Mouse (Mus musculus): ENCODE results near the gene Mertk. TPM values are rescaled to one million over a fixed set of nuclear protein-coding genes. Genes with fewer than 3 reads are reported as not detected.

Gene Mertk
- polyA plus RNA-seq, 1 experiment from 2014 or later = 2.2 TPM

DNA sequence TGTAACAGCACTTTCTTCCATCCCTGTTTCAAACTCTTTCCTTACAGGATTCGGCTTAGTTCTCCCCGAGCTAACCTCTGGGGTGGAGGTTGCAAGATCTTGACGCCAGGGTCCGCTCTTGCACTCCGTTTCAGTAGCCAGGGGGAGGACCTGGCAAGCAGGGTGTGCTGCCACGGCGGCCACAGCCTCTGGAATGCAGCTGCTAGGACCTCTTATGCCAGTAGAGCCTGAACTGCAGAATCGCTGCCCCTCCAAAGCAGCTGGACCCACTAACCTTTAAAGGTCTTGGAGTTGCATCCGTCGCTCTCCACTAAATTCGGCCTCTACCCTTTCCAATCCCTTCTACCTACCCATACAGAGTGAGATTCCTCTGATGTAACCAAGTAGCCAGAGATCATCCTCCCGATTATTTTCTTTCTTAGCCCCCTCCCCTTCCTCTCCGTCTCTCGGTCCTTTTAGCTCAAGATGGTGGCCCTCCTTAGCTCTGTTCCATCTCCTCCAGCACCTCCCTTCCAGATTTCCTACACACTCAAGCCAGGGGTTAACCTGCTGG lies 540 bp upstream of the Mertk start:
- Histone ChIP-seq H3K9ac (replicated peaks) (peak overlapping the region; percentile 53), H3K4me2 (peak overlapping the region; percentile 96), H3K27me3 (replicated peaks) (peaks cover 26% of the 10 kb centered on the region), H3K4me1 (peaks cover 19% of the 10 kb centered on the region), H3K36me3 (no peaks in the 10 kb centered on the region), H3K4me3 (replicated peaks) (peak overlapping the region; percentile 46), H3K27ac (replicated peaks) (peak overlapping the region; percentile 79), H3K9me3 (replicated peaks) (no peaks in the 10 kb centered on the region)
- peak; percentile 91 for ATAC-seq (ENCODE audit: low FRiP score)
- 1% methylated on average over 14 of the region's 14 CpGs for WGBS

DNA sequence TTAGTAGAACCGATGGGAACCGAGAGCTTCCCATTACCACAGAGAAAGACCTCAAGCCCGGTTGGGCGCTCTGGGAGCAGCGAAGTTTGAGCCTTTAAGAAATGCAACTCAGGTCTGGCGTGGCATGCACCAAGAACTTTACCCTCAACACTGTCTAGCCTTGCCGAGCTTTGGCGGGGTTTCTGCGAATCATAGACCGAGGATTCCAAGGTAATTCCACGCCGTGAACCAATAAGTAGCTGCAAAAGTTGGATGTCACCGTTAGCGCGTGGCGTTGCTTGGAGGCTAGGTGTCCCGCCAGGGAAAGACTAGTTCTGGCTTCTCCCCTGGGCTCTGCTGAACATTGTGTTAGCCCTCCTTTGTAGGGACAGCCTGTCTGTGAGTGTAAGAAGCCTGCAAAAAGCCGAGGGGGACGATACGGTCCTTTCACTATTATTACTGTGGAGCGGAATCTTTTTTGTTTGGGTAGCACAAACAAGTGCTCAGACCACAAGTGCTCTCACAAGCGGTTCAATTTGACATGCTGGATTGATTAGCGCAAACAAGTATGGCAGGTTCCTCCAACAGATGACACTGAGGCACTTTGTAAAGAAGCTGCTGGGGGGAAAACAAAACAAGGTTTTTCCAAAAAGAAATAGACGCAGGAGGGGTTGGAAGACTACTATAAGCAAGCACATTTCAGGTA lies 587 bp downstream of the Mertk start:
- no peaks in the 10 kb centered on the region for H3K9me3 ChIP-seq (replicated peaks)
- H3K4me1 ChIP-seq = peaks cover 19% of the 10 kb centered on the region
- H3K9ac ChIP-seq (replicated peaks) = peak overlapping the region; percentile 53
- peaks cover 26% of the 10 kb centered on the region for H3K27me3 ChIP-seq (replicated peaks)
- WGBS = 1% methylated on average over 24 of the region's 24 CpGs
- peak overlapping the region; percentile 51; the same call in 1 of the 2 replicates for H3K27ac ChIP-seq (replicated peaks)
- peak overlapping the region; percentile 46 for H3K4me3 ChIP-seq (replicated peaks)
- ATAC-seq (ENCODE audit: low FRiP score) = no peak; the same call in 1 of the 2 replicates
- H3K36me3 ChIP-seq = no peaks in the 10 kb centered on the region
- H3K4me2 ChIP-seq = peak overlapping the region; percentile 96

DNA sequence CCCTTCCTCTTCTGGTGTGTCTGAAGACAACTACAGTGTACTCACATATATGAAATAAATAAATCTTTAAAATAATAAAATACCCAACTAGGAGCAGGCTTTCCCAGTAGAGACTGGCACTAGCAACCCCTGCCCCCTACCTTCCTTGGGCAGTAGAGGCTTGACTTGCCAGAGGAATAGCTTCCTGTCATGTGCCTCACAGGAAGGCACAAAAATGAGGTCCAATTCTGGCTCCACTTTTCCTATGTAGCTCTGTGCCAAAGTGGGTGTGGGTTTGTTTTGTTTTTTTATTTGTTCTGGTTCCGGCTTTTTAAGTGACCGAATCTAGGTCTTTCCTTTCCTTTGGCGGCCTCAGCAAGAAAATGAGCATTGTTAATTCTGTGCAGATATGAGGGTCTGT lies 5.7 kb downstream of the Mertk start:
- Histone ChIP-seq H3K9ac (replicated peaks) (no peak overlapping the region), H3K4me3 (replicated peaks) (no peak overlapping the region), H3K4me2 (no peak overlapping the region), H3K4me1 (no peaks in the 10 kb centered on the region), H3K9me3 (replicated peaks) (no peaks in the 10 kb centered on the region), H3K27ac (replicated peaks) (no peak overlapping the region), H3K27me3 (replicated peaks) (peaks cover 7% of the 10 kb centered on the region; the same call in 1 of the 2 replicates), H3K36me3 (no peaks in the 10 kb centered on the region)
- ATAC-seq (ENCODE audit: low FRiP score) = no peak
- WGBS = 83% methylated on average over 3 of the region's 3 CpGs

DNA sequence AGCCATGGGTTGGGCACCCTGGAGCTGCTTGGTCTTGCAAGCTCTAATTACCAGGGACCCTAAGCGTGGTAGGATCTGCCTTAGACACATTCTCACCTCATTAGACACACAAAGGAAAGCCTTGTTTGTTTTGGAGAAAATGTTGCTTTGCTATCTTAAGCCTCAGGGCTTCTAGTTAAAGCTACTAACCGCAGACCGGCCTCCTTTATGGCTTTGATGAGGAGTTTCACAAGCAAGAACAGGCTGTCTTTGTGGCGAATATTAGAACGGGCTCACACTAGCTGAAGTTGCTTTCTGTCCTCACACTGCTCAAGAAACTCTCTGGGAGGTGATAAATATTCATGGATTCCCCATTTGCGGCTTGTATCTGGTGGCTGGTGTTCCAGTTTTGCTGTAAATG lies 10.5 kb downstream of the Mertk start:
- Histone ChIP-seq H3K4me2 (no peak overlapping the region), H3K27ac (replicated peaks) (no peak overlapping the region), H3K9ac (replicated peaks) (no peak overlapping the region), H3K27me3 (replicated peaks) (no peaks in the 10 kb centered on the region), H3K4me1 (peaks cover 9% of the 10 kb centered on the region; the same call in 1 of the 2 replicates), H3K9me3 (replicated peaks) (no peaks in the 10 kb centered on the region), H3K36me3 (no peaks in the 10 kb centered on the region), H3K4me3 (replicated peaks) (no peak overlapping the region)
- WGBS = 38% methylated on average over 6 of the region's 6 CpGs
- ATAC-seq (ENCODE audit: low FRiP score) = no peak

DNA sequence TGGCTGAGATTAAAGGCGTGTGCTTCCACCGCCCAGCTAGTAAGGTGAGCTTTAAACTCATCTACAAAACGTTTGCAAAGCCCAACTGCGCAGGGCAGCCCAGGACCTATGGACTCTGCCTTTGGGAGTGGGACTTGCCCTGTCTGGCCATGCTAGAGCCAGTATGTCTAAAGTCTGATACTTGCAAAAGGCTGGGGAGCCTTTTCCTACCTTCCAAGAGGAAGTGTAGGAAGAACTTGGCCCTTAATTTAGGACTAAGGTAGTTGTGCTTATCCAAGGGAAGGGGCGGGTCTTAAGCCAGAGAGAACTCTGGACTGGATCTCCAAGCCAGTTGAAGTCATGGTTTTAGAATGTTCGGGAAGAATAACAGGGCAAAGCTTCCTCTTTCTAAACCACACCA lies 11.9 kb downstream of the Mertk start:
- WGBS = 62% methylated on average over 6 of the region's 6 CpGs
- Histone ChIP-seq H3K4me2 (no peak overlapping the region), H3K9me3 (replicated peaks) (no peaks in the 10 kb centered on the region), H3K36me3 (no peaks in the 10 kb centered on the region), H3K27me3 (replicated peaks) (no peaks in the 10 kb centered on the region), H3K4me1 (peaks cover 15% of the 10 kb centered on the region; the same call in 1 of the 2 replicates), H3K27ac (replicated peaks) (no peak overlapping the region), H3K4me3 (replicated peaks) (no peak overlapping the region), H3K9ac (replicated peaks) (no peak overlapping the region)
- ATAC-seq (ENCODE audit: low FRiP score) = no peak

DNA sequence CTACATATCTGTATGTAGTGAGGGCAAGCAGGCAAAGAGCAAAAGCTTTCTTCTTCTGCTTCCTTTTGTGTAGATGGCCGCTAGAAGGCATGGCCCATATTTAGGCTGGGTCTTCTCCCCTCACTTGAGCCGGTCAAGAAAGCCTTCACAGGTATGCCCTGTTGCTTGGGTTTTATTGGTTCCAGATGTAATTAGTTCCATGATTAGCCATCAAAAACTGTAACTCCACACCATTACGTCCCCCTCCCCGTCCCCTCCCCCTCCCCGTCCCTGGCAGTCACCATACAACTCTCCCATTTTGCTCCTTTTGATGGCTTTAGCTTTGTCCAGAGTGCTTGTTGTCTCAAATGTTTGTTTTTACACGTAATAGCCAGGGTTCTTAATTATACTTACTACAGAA lies 14.2 kb downstream of the Mertk start:
- WGBS = 78% methylated on average over 6 of the region's 6 CpGs
- no peaks in the 10 kb centered on the region for H3K27me3 ChIP-seq (replicated peaks)
- peaks cover 15% of the 10 kb centered on the region; the same call in 1 of the 2 replicates for H3K4me1 ChIP-seq
- no peak overlapping the region for H3K4me2 ChIP-seq
- no peak overlapping the region for H3K27ac ChIP-seq (replicated peaks)
- no peaks in the 10 kb centered on the region for H3K36me3 ChIP-seq
- no peak overlapping the region for H3K4me3 ChIP-seq (replicated peaks)
- ATAC-seq (ENCODE audit: low FRiP score) = no peak
- H3K9ac ChIP-seq (replicated peaks) = no peak overlapping the region
- no peaks in the 10 kb centered on the region for H3K9me3 ChIP-seq (replicated peaks)

DNA sequence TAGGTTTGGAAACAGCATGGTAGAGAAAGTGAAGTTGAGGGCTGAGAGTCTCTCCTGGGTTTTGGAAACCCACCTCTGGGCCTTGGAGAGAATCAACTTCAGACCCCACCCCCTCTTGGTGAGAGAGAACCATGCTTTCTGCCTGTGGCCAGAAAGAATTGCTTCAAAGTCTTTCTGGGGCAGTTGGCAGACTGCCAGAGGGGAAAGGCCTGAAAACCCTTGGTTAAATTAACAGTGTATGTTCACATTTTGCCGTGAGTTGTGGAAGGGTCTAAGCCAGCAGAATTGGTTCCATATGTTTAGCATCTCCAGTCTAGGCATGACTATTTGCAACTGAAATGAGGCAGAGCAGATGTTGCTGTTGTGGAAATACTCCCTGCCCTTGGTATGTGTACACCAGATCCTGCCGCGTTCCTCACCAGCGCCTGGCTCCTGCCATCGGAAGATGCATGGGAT lies 14.8 kb downstream of the Mertk start:
- WGBS = 55% methylated on average over 5 of the region's 5 CpGs
- no peaks in the 10 kb centered on the region for H3K36me3 ChIP-seq
- peak overlapping the region; percentile 35 for H3K27ac ChIP-seq (replicated peaks)
- H3K9ac ChIP-seq (replicated peaks) = no peak overlapping the region
- no peaks in the 10 kb centered on the region for H3K27me3 ChIP-seq (replicated peaks)
- peaks cover 15% of the 10 kb centered on the region; the same call in 1 of the 2 replicates for H3K4me1 ChIP-seq
- H3K4me2 ChIP-seq = no peak overlapping the region
- H3K9me3 ChIP-seq (replicated peaks) = no peaks in the 10 kb centered on the region
- ATAC-seq (ENCODE audit: low FRiP score) = no peak
- no peak overlapping the region for H3K4me3 ChIP-seq (replicated peaks)

DNA sequence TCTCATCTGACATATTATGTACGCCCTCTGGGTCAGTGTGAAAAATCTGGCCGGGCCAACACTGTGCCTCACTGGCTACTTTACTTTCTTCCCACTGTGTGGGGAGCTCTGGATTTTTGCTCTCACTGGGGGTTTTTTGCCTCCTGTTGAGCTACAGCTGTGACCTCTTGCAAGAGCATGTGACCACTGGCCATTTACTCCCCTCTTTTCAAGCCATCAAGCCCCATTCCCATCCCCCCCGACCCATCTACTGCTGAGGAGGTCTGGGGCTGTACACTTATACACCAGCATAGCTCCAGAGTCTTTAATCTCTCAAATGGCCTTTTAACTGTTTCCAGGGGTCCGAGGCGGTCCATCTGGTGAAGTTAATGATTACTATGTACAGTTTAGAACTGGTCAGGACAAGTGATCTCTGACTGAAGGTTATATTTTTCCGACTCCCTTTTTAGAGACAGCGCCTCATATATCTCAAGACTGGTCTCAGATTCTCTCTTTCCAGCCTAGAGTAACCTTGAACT lies 16.0 kb downstream of the Mertk start:
- no peak overlapping the region for H3K9ac ChIP-seq (replicated peaks)
- no peak overlapping the region for H3K27ac ChIP-seq (replicated peaks)
- no peaks in the 10 kb centered on the region for H3K9me3 ChIP-seq (replicated peaks)
- no peaks in the 10 kb centered on the region for H3K36me3 ChIP-seq
- H3K4me1 ChIP-seq = peaks cover 15% of the 10 kb centered on the region; the same call in 1 of the 2 replicates
- WGBS = 61% methylated on average over 7 of the region's 7 CpGs
- no peaks in the 10 kb centered on the region for H3K27me3 ChIP-seq (replicated peaks)
- no peak for ATAC-seq (ENCODE audit: low FRiP score)
- H3K4me3 ChIP-seq (replicated peaks) = no peak overlapping the region
- H3K4me2 ChIP-seq = no peak overlapping the region

DNA sequence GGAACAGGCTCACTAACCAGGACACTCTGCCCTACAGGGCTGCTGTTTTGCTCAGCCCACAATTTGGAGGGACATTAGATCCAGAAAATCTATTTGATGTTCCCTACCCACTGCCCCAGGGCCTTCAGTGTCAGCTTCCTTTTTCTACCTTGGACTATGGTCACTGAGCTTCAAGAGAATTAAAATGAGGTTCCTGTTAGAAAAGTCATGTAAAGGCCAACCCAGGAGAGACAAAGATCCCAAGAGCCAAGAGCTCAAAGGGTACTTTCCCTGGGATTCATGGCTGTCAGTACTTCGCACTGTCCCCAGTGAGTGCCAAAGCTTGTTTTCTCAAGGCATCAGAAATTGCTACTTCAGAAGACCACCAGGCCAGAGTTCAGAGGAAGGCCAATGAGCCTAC lies 17.2 kb downstream of the Mertk start:
- no peaks in the 10 kb centered on the region for H3K36me3 ChIP-seq
- no peak overlapping the region for H3K4me3 ChIP-seq (replicated peaks)
- WGBS = 94% methylated on average over 1 of the region's 1 CpGs
- H3K4me1 ChIP-seq = peaks cover 15% of the 10 kb centered on the region; the same call in 1 of the 2 replicates
- ATAC-seq (ENCODE audit: low FRiP score) = no peak
- H3K9ac ChIP-seq (replicated peaks) = no peak overlapping the region
- no peaks in the 10 kb centered on the region for H3K27me3 ChIP-seq (replicated peaks)
- no peak overlapping the region for H3K4me2 ChIP-seq
- no peak overlapping the region for H3K27ac ChIP-seq (replicated peaks)
- H3K9me3 ChIP-seq (replicated peaks) = no peaks in the 10 kb centered on the region

DNA sequence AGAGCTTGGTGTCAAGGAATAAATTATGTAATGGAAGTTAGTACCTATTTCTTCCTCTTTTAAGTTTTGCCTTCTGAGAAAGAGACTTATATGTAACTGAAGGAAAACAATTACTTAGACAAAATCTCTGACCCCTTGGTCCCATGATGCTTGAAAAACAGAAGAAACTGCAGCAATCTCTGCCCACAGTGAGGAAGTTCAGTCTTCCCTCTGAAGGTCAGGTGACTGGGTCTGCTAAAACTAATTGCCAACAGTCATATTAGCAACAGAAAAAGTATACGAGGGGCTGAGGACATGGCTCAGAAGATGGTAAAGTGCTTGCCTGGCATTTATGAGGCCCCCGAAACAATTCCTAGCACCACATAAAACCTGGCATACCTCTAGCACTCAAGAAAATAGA lies 20.6 kb downstream of the Mertk start:
- no peak overlapping the region for H3K27ac ChIP-seq (replicated peaks)
- H3K4me3 ChIP-seq (replicated peaks) = no peak overlapping the region
- H3K4me1 ChIP-seq = 0 out of 2 replicates have a peak, but pooled peaks cover 5% of the 10 kb centered on the region
- no peak overlapping the region for H3K4me2 ChIP-seq
- no peak overlapping the region for H3K9ac ChIP-seq (replicated peaks)
- no peak for ATAC-seq (ENCODE audit: low FRiP score)
- 89% methylated on average over 2 of the region's 2 CpGs for WGBS
- no peaks in the 10 kb centered on the region for H3K27me3 ChIP-seq (replicated peaks)
- H3K9me3 ChIP-seq (replicated peaks) = no peaks in the 10 kb centered on the region
- no peaks in the 10 kb centered on the region for H3K36me3 ChIP-seq

DNA sequence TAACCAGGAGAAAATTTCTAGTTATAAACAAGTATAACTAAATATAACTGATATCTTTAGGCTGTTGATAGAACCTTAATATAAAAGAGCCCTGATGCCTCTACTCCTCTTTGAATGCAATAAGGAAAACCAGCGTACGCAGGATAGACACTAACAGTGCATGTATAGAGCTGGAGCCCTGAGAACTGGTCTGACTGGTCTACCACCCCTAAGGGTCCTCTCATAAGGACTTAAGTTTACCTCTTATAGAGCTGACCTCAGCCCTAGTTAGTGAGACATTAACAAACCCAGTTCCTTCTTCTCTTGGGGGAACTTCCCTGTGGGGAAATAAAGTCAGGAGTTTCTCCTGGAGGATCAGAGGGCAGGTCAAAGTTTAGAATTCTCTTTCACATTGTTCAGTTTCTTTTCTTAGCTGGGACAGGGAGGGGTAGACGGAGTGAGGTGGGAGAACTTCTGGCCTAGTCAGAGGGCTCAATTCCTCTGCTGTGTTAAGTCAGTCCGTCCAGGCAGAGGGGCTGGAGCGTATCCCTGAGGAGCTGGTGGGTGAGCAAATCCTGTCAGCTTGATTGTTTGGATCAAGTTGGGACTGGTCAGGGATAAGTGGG lies 23.5 kb downstream of the Mertk start:
- no peaks in the 10 kb centered on the region for H3K9me3 ChIP-seq (replicated peaks)
- no peaks in the 10 kb centered on the region for H3K36me3 ChIP-seq
- ATAC-seq (ENCODE audit: low FRiP score) = no peak
- no peak overlapping the region for H3K4me2 ChIP-seq
- no peak overlapping the region for H3K9ac ChIP-seq (replicated peaks)
- H3K4me1 ChIP-seq = no peaks in the 10 kb centered on the region
- no peak overlapping the region for H3K4me3 ChIP-seq (replicated peaks)
- no peaks in the 10 kb centered on the region for H3K27me3 ChIP-seq (replicated peaks)
- H3K27ac ChIP-seq (replicated peaks) = no peak overlapping the region
- 92% methylated on average over 5 of the region's 5 CpGs for WGBS

DNA sequence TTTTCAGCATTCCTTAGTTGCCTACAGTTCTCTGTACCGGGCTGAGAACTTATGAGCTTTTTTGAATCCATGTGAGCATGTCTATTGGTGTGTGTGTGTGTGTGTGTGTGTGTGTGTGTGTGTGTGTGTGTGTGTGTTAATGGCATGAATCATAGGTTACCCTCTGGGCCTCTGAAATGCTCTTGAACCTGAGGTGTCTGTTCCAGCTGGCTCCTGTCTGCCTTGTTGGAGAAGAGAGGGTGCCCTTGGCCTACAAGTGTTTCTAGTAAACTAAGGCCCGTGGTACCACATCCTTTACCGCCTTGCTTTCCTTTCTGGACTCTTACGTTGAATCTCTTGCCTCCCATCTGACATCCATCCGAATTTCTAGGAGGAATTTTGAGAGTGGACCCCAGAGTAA lies 27.3 kb downstream of the Mertk start:
- Histone ChIP-seq H3K4me3 (replicated peaks) (no peak overlapping the region), H3K27ac (replicated peaks) (no peak overlapping the region), H3K36me3 (no peaks in the 10 kb centered on the region), H3K4me2 (no peak overlapping the region), H3K9me3 (replicated peaks) (no peaks in the 10 kb centered on the region), H3K27me3 (replicated peaks) (no peaks in the 10 kb centered on the region), H3K4me1 (peaks cover 6% of the 10 kb centered on the region), H3K9ac (replicated peaks) (no peak overlapping the region)
- no peak for ATAC-seq (ENCODE audit: low FRiP score)
- 86% methylated on average over 5 of the region's 5 CpGs for WGBS

All from neural tube, embryonic 15.5 days (tissue).